Mouse (Mus musculus): ENCODE results near the gene Arhgef7.

Arhgef7 gene

DNA sequence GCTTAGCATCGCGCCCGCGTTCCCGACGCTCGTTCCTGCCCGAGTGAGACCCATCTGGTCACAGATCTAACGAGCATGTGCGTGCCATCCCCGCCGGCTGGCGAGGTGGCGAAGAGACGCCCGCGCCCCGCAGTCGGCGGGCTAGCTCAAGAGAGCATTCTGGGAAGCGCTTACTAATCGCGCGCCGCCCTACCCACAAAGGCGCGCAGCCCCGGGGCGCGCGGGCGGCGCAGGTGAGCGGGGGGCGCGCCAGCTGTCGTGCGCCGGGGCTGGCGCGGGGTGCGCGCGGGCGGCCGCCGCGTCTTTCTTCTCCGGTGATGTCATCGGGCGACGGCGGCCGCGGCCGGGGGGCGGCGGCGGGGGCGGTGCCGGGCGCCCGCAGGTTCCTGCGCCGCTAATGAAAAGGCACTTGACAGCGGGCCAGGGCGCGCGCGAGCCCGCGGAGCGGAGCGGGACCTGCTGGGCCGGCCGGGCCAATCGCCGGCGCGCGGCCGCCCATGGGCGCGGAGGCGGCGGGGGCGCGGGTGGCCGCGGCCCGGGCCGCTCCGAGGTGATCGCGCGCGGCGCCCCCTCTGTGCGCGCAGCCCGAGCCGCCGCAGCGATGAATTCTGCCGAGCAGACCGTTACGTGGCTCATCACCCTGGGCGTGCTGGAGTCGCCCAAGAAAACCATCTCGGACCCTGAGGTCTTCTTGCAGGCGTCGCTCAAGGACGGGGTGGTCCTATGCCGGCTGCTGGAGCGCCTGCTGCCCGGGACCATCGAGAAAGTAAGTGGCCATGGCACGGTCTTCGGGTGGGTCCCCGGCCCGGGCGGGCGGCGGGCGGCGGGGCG is at the start of gene Arhgef7:
TSS of gene Arhgef7 (plus strand) at position 71 of the 831 bp plus-strand sequence.
- peak; percentile 65 to 83 for DNase-seq

DNA sequence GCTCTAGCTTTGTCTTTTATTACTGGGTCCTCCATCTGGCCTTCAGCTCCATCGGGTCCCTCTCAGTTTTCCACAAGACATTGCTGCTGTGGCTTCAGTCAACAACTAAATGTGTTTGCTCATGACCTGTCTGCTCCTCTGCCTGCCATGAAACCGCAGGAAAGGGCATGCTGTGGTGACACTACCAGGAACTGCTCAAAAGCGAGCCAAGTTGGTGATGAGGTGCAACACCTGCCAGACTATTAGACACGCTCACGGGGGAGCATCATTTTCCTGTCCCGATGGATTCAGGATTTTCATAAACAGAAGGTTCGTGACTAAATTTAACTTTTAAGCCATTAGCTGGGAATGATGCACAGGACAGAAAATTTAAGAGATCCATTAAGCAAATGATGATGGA is 43.0 kb upstream of the Arhgef7 start:
- no peak for DNase-seq

- DNase-seq, result no peak
Measured at GRCm38 (mm10) chr8:11687251-11687650, 40.3 kb upstream of the Arhgef7 start.

GRCm38 (mm10) chr8:11689945-11690344 is 37.6 kb upstream of the Arhgef7 start:
- DNase-seq, result no peak

DNA sequence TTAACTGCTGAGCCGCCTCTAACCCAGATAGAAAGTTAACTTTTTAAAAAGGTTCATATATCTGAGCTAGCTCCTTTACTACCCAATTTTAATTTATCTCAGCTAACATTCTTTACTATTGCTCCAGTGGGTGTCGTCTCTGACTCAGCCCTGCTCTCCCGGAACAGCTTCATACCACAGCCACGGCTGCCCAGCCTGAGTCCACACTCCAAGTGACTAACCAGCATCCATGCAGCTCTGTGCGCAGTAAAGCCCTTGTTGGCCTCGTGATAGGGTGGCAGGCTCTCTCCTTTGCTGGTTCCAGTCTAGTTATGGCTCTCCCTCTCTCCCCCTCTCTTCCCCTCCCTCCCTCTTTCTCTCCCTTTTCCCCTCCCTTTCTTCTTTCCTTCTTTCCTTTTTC is 36.2 kb upstream of the Arhgef7 start:
- DNase-seq, result no peak

DNA sequence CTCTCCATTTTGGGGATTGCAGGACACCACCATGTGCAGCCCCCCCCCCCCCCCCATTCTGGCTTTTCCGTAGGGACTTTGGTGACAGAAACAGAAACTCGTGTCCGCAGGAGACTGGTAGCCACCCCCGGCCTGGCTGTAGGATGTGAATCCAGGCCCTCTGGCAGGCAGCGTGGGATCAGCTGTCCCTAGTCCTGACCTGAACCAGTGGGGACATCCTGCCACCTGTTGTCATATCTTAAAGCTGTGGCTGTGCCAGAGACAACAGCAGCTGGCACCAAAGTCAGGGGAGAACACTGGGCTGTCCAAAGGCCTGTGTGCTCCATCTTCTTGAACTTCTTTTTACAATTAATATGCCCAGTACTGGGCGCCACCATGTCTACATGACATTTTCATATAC is 35.8 kb upstream of the Arhgef7 start:
- no peak for DNase-seq

- no peak for DNase-seq
Measured at GRCm38 (mm10) chr8:11692455-11692854, 35.1 kb upstream of the Arhgef7 start.

DNA sequence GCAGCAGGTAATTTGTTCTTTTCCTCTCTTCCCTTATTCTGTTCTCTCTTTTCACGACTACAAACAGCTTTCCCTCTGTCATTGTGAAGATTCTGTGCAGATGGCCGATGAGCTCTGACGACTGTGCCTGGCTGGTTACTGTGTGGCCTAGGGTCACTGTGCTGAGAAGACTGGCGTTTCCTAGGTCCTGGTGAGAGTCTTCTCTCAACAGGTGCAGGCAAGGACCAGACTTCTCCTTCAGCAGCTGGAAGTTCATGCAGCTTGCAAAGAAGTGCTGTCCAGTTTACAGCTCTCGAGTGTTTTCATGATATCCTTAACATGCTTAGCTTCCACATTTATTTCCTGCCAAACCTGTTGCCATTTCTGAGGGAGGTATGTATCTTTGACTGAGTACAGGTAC is 33.5 kb upstream of the Arhgef7 start:
- no peak for DNase-seq

GRCm38 (mm10) chr8:11696176-11696575 is 31.3 kb upstream of the Arhgef7 start:
- no peak for DNase-seq

GRCm38 (mm10) chr8:11697467-11697866 is 30.1 kb upstream of the Arhgef7 start:
- DNase-seq, result no peak

GRCm38 (mm10) chr8:11699442-11700001 is 28.0 kb upstream of the Arhgef7 start:
- no peak for DNase-seq

DNA sequence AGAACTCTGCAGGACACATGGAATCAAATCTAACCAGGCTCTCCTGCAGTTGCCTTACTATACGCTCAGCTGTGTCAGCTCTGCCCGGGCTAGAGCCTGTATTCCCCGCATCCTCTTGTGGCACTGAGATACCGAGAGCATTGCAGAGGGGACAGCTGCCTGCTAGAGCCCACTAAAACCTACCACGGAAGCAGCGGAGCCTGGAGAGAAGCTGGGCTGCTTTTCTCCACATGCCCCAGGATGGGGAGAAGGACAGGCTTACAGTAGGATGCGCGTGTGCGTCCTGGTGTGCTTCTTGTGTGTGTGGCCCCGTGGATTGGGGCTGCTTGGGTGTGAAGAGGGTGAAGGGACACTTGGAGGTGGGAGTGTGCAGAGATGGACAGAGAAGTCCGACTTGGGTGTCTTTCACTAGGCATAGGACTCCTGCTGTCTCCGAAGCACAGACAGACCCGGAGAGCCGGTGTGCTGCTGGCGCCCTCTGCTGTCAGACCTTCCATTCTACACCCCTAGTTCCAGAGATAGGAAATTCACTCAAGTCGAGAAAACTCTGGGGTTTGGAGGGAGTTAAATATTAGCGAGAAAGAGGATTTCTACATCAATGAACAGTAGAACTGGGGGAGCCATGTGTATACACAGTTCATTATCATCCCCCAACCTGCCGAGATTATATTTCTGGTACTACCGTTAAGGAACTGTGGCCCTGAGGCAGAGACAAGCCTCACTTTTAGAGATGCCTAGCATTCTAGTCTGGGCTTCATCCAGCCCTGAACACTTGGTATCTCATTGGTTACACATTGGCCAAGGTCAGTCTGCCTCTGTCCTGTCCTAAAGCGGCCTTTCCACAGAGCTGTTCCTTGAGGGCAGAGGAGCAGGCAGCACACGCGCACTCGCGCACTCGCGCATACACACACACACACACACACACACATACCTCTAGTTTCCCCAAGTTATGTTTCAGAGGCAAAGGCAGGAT is 27.2 kb upstream of the Arhgef7 start:
- peak; percentile 79 to 90 for DNase-seq

DNA sequence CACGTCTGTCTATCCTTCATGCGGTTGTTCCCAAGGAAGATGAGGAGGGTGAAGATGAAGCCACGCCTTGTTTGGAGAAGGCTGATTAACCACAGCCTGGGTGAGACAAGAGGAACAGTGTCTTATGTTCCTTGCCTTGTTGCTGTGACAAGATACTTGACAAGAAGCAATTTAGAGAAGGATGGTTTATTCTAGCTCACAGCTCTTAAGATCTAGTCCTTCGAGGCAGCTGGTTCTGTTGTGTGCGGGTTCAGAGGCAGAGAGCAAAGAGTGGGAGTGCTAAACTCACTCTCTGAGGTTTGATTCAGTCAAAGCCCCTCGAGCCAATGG is 26.5 kb upstream of the Arhgef7 start, which contains the start of gene 1700016D06Rik:
TSS of gene 1700016D06Rik (minus strand) at position 31 of the 330 bp plus-strand sequence.
- no peak for DNase-seq

DNA sequence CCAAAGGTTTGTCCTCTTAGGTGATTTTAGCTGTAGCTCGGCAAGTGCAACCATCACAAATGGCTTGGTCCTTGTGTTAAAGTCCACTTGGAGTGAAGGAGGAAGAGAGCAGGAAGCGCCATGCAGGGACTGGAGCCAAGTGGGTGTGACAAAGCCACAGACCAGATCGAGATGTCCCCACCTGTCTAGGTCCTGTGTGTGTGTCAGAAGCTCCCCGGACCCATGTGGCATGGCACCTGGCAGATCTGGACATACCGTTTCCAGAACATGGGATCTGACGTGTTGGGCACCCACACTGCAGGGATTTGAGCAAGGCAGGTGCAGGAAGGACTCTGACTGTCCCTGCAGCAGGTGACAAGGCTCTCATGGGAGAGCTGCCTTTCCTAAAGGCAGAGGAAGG is 26.1 kb upstream of the Arhgef7 start:
- DNase-seq, result peak; percentile 27 to 57

- DNase-seq, result no peak
Measured at GRCm38 (mm10) chr8:11703789-11704188, 23.7 kb upstream of the Arhgef7 start.

- no peak for DNase-seq
Measured at GRCm38 (mm10) chr8:11704716-11705420, 22.7 kb upstream of the Arhgef7 start.

- DNase-seq, result no peak
Measured at GRCm38 (mm10) chr8:11705818-11706217, 21.7 kb upstream of the Arhgef7 start.

DNA sequence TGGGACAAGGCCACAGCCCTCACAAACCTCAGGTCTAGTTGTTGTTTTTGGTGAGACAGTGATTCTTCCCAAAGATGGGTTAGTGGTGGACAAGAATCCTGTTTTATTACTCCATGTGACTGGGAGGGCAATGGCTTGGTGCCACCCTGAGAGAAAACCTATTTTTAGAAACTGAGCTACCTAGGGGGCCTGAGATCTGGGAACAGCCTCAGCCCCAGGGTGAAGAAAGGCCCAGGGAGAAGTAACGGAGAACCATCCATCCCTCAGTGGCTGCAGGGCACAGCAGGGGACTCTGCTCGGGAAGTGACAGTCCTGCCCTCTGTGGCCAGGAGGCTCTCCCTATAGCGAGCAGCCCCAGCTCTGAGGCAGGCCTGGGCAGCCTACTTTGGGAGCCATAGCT is 19.8 kb upstream of the Arhgef7 start:
- peak; percentile 28 to 39 for DNase-seq

GRCm38 (mm10) chr8:11708815-11709214 is 18.7 kb upstream of the Arhgef7 start:
- DNase-seq, result peak; percentile 42 to 49

GRCm38 (mm10) chr8:11709542-11709941 is 18.0 kb upstream of the Arhgef7 start:
- no peak for DNase-seq

- no peak for DNase-seq
Measured at GRCm38 (mm10) chr8:11710415-11710814, 17.1 kb upstream of the Arhgef7 start.

GRCm38 (mm10) chr8:11712244-11712643 is 15.3 kb upstream of the Arhgef7 start:
- peak in 1 of 2 experiments; percentile 55 for DNase-seq

DNA sequence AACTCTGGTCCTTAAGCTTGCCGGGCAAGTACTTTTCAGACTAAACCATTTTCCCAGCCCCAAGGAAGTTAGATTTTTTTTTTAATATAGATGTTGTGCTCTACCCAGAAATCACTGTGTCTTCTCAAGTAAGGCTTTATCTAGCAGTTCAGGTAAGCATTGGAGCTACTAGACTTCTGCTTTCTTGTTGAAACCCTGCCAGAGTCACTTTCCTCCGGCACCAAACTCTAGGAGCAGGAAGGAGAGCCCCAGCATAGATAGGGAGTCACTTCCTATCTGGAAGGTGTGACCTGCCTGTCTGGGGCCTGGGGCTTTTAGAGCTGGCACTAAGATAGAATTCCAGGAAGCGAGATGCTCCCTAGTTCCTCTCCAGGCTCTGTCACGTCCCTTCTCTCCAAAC is 10.3 kb upstream of the Arhgef7 start:
- DNase-seq, result no peak
